Mouse (Mus musculus) 3134 (cell line): Measurements from ENCODE around the gene Mylpf.
"Not testable (repeated sequence)": the region's sequence is repeated elsewhere in the genome, so short reads cannot be mapped to it uniquely, and the experiment has no call there.

Experiments used
- DNase-seq: peaks from one replicate; pipeline ENCODE4 v3.0.0-alpha.2; 2011; ENCODE audit warnings: low spot score; ENCODE audit not compliant: insufficient read length; ENCODE audit errors: extremely low read depth

Mylpf gene

GRCm38 (mm10) chr7:127224616-127225015 is 15.9 kb downstream of the Mylpf start:
- no peak for DNase-seq

DNA sequence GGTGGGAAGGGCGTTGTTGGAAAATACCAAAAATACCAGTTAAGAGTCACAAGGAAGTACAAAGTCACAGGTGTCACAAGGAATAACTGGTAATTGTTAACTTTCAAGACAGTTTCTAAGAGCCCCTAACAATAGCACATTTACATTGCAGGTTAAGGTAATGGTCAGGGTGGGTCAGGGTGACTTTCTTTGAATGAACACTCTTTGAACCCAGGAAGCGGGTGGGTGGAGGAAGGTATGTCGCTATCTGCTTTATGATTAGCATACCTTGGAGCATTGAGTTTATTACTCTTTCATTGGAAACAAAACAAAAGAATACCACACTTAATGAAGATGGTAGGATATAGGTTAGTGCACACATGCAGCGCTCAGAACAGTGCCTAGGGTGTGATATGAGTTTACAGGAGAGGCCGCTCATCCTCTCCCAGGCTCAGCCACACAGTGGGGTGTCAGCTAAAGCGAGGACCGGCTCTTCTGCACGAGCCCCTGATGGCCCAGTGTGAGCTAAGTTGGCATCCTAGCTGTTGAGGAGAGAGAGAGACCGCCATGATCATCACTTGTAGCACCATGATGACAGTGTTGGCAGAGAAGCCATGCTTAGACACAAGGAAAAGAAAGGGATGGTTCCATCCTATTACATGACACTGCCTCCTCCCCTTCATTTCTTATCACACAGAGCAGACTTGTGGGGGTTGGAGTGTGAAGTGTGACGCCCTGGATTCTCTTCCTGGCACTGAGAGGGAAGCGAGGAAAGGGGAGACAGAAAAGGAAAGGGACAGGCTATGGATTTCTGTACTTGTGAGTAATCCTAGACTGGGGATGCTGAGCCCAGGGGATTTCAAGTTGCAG is 16.7 kb downstream of the Mylpf start:
- DNase-seq: no peak

- DNase-seq: peak; percentile 49
Measured at GRCm38 (mm10) chr7:127228615-127229303, 20.1 kb downstream of the Mylpf start.

DNA sequence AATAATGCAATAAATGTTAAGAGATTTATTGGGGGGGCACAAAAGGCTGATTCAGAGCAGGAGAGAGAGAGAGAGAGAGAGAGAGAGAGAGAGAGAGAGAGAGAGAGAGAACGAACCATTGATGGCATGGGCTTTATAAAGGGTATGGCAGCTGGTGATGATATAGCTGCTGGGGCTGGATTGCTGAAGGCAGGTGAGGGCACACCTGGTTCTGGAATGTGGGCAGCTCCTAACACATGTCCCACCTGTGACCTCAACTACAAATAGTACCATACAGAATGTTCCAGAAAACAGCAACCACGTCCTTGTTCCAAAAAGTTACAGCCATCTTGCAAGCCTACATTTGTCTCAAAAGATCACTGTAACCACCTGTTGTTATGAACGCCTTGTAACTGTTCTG is 22.7 kb downstream of the Mylpf start:
- DNase-seq: no peak

DNA sequence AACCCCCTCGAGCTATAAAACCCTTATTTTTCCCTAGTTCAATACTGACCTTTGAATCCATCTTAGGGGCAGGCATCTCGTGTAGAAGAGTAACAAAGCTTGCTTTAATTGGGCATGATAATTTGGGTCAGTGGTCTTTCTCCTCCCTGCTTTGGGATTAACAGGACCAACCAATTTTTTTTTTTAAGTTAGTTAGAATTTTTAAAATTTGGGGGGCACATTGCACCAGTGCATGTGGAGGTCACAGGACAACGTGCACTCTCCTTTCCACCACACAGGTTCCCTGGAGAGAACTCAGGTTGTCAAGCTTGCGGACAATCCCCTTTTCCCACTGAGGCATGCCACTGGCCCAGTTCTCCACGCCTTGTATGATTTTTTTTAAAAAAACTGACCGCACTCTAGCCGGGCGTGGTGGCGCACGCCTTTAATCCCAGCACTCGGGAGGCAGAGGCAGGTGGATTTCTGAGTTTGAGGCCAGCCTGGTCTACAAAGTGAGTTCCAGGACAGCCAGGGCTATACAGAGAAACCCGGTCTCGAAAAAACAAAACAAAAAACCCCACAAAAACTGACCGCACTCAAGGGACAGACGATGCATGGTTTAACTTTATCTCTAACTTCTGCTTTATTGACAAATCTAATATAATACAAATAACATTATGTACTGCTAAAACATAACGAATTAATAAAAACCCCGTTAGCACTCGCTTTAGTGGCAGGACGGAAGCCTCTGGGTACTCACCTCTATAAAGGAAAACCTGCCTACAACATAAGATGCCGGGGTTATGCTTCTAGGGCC is 23.3 kb downstream of the Mylpf start:
- DNase-seq: peak; percentile 28

GRCm38 (mm10) chr7:127232622-127233367 is 24.1 kb downstream of the Mylpf start, which contains the start of the genes Zfp553 and Sept1:
TSS of gene Zfp553 (plus strand) at chr7:127233061.
TSS of gene Sept1 (minus strand) at chr7:127233130.
- peak; percentile 88 for DNase-seq

DNA sequence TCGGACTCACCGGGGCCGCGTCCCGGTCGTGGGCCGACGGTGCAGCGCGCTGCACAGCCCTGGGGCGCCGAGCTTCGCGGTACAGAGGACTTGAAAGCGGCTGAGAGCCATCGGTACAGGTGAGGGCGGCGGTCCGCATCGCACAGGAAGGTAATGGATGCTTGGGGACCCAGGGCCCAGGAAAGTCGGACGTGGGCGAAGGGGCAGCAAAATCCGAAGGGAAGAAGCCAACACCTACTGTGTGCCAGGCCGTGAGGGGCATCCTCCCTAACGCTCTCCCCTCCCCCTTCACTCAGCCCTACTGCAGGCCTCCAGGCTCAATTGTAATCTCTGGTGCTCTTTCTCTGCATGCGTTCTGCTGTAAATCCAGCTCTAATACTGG is 24.7 kb downstream of the Mylpf start:
- no peak for DNase-seq

- DNase-seq: no peak
Measured at GRCm38 (mm10) chr7:127233765-127234164, 25.1 kb downstream of the Mylpf start.

DNA sequence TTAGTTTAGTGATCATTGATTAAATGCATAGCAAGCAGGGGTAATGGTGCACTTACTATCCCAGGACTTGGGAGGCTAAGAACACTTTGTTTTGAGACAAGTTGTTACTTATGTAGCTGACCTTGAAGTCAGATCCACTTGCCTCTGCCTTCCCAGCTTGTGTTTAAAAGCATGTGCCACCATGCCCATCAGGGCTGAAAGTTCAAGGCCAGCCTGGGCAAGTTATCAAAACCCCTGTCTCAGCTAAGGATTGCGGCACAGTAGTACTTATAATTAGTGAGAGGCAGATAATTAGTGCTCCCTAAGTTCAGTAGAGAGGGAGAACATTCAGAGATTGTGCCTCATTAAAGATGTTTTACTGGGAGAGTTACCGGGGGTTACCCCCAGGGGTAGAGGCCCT is 26.1 kb downstream of the Mylpf start:
- no peak for DNase-seq

- peak; percentile 57 for DNase-seq
Measured at GRCm38 (mm10) chr7:127243361-127243867, 34.7 kb downstream of the Mylpf start.

GRCm38 (mm10) chr7:127243870-127244657 is 35.4 kb downstream of the Mylpf start, which contains the start of gene Zfp771:
TSS of gene Zfp771 (plus strand) at chr7:127244274.
- peak; percentile 95 for DNase-seq

GRCm38 (mm10) chr7:127244658-127245510 is 36.2 kb downstream of the Mylpf start:
- DNase-seq: no peak

- DNase-seq: not testable (repeated sequence)
Measured at GRCm38 (mm10) chr7:127250511-127250910, 41.8 kb downstream of the Mylpf start.

GRCm38 (mm10) chr7:127252414-127252813 is 43.7 kb downstream of the Mylpf start:
- DNase-seq: no peak

- DNase-seq: no peak
Measured at GRCm38 (mm10) chr7:127253341-127253740, 44.7 kb downstream of the Mylpf start.

DNA sequence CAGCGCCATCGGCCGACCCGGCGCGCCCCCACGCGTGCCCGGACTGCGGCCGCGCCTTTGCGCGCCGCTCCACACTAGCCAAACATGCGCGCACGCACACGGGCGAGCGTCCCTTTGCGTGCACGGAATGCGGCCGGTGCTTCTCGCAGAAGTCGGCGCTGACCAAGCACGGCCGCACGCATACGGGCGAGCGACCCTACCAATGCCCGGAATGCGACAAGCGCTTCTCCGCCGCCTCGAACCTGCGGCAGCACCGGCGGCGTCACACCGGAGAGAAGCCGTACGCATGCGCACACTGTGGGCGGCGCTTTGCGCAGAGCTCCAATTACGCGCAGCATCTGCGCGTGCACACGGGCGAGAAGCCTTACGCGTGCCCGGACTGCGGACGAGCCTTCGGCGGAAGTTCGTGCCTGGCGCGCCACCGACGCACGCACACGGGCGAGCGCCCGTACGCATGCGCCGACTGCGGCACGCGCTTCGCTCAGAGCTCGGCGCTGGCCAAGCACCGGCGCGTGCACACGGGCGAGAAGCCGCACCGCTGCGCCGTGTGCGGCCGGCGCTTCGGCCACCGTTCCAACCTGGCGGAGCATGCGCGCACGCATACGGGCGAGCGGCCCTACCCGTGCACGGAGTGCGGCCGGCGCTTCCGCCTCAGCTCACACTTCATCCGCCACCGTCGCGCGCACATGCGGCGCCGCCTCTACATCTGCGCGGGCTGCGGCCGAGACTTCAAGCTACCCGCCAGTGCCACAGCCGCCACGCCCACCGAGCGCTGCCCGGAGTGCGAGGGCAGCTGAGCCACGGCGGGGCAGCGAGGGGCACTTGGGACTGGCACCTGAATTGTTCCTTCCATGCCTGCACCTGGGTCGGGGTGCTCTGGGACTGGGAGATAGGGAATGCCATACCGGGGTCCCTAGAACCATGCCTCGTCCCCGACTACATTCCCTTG is 45.4 kb downstream of the Mylpf start:
- DNase-seq: peak; percentile 88

- DNase-seq: no peak
Measured at GRCm38 (mm10) chr7:127255008-127255407, 46.3 kb downstream of the Mylpf start.
